Mouse (Mus musculus): ENCODE results near the gene Rsph6a. TPM values are rescaled to one million over a fixed set of nuclear protein-coding genes. Genes with fewer than 3 reads are reported as not detected.
"Not testable (repeated sequence)": the region's sequence is repeated elsewhere in the genome, so short reads cannot be mapped to it uniquely, and the experiment has no call there.

Rsph6a gene
- polyA plus RNA-seq, 3 experiments from 2014 or later = not detected

DNA sequence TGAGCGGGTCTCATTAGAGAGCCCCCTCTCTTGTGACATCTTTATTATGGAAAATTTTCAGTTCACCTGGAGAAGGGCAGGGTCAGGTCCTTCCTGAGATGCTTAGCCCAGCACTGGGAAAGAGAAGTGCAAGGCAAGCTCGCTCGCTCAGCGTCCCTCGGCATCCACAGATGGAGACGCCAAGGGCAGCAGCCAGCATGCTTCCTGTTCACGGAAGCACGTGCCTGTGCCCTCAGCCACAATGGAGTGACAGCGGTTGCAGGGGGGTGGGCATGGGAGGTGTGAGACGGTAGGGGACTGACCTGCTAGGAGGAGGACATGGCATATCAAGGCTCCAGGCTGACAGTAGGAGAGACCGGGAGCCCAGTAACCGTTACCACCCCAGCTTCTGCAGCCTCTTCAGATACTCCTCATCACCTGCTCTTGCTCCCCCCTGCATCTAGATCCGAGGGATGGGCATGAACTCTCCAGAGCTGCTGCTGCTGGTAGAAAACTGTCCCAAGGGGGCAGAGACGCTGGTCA lies 6.4 kb upstream of the Rsph6a start:
- ATAC-seq = no peak

DNA sequence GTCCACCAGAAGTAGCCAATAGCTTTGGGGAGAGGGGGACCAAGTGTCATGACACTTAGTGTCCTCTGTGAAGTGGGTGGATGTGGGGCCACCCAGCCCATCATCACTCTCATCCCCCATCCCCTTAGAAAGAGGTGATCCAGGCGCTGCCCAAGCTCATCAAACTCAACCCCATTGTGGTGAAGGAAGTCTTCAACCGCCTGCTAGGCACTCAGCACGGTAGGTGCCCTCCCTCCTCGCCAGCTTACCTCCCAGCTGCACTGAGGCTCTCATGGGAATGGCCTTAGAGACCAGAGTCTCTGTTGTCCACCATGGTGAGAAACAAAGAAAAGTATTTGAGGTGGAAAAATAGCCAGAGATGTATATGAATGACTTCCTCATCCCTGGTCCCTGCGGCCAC lies 5.2 kb upstream of the Rsph6a start:
- no peak for ATAC-seq

DNA sequence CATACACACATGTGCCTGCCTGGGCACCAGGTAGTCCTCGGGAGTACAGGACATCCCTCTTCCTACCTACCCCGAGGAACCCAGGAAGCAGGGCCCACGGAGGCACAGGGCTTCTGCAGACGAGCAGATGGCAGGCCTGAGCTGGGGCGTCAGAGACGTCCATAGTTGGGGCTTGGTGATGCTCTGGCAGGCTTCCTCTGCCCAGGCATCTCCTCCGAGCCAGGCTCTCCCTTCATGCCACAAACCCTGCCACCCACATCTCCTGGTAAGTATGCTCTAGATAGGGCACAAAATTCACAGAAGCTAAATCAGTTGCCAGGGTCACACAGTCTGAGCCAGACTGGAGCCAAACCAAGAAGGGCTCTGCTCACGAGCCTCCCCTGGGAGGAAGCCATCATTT lies 4.3 kb upstream of the Rsph6a start:
- no peak for ATAC-seq

DNA sequence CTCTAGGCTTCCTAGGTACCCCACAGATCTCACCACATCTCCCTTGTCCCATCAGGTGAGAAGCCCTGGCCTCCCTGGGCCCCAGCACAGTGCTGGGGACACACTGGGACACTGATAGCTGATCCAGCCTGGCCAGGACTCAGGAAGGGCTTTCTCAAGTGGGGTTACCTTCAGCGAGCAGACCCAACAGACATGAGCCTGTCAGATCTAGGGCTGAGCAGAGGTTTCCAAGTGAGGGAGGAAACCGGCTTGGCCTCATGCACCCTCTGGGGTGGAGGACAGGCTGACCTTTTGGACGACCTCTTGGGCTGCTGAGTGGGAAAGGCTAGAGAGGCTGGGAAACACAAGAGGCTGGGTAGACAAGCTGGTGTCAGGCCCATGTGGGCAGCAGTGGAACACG lies 3.3 kb upstream of the Rsph6a start:
- ATAC-seq = no peak

DNA sequence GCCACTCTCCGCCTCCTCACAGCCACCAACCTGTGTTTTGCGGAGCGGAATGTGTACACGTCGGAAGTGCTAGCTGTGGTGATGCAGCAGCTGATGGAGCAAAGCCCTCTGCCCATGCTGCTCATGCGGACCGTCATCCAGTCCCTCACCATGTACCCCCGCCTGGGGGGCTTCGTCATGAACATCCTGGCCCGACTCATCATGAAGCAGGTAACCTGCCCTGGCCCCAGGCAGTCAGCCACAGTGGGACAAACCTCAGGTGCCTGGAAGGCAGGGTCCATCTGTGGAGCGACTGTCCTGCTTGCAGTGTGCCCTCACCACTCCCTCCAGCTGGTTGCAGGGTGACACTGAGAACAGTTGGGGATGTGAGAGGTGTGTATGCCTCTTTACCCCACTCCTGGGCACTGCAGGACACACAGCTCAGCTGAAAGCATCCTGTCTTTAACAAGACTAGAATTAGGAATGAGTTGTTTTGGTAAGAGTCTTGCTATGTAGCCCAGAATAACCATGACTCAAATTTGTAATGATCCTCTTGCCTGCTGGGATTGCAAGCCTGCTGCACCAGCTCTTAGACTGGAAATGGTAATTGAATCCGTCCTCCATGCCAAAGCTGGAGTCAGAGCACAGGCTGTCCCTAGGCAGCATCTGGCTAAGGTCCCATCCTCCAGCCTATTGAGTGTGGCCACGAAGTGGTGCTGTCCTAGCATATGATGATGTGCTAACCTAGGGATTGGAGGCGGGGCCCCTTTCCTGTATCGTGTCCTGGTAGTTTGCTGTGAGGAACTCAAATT lies 1.9 kb upstream of the Rsph6a start:
- no peak for ATAC-seq

DNA sequence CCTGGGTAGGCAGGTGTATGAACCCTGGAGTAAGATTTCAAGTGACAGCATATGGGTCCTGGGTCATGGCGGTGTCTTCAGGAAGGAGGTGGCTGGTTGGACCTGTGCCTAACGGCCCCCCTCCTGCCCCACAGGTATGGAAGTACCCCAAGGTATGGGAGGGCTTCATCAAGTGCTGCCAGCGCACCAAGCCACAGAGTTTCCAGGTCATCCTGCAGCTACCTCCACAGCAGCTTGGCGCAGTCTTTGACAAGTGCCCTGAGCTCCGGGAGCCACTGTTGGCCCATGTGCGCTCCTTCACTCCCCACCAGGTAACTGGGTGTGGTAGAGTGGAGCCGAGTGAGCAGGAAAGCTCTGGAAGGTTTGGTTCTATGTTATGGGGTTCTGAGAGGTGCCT lies 1.4 kb upstream of the Rsph6a start:
- no peak for ATAC-seq

DNA sequence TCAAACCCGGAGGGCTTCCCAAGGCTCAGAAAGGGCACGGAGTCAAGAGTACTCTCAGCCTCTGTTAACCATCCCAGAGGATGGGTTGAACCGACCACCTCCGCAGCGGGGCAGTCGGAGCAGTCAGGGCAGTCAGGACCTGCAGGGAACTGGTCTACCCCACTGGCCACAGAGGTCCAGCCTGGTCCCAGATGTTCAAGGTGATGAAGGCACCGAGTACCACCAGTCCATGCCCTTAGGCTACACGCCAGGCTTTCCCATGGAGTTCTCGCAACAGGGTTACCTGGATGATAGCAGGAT lies 237 bp downstream of the Rsph6a start:
- ATAC-seq = no peak

DNA sequence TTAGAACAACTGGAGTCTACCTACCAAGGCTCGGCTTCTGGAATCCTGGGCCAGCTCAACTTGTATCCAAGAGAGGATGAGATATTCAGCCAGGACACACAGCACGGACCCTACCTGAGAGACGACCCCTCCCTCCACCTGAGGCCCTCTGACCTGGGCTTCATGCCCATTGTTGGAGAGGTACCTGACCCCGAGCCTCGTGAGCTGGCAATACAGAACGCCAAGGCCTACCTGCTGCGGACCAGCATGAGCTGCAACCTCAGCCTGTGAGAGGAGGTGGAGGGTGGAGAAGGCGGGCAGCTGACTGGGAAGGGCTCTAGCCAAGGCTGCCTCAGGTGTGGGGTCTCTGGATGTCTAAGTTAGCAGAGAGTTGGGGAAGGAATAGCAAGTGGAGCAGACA lies 618 bp downstream of the Rsph6a start:
- ATAC-seq = no peak

DNA sequence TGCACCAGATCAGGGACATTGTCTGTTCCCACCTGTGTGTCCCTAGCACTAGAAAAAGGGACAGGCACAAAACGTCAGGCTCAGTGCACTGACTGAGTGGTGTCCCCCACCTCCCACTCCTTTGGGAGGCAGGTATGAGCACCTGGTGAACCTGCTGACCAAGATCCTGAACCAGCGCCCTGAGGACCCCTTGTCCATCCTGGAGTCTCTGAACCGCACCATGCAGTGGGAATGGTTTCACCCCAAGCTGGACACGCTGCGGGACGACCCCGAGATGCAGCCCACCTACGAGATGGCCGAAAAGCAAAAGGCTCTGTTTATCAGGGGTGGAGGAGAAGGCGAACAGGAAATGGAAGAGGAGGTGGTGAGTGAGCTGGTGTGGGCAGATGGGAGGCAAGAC lies 2.9 kb downstream of the Rsph6a start:
- no peak for ATAC-seq

DNA sequence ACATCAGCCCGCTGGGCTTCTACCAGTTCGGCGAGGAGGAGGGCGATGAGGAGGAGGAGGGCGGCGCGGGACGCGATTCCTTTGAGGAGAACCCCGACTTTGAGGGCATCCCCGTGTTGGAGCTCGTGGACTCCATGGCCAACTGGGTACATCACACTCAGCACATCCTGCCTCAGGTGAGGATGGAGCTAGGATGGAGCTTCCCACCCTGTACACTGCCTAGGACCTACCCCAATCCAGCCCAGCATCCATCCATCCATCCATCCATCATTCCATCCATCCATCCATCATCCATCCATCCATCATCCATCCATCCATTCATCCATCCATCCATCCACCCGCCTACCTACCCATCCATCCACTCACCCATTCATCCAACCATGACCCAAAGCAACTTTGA lies 11.4 kb downstream of the Rsph6a start:
- no peak for ATAC-seq

DNA sequence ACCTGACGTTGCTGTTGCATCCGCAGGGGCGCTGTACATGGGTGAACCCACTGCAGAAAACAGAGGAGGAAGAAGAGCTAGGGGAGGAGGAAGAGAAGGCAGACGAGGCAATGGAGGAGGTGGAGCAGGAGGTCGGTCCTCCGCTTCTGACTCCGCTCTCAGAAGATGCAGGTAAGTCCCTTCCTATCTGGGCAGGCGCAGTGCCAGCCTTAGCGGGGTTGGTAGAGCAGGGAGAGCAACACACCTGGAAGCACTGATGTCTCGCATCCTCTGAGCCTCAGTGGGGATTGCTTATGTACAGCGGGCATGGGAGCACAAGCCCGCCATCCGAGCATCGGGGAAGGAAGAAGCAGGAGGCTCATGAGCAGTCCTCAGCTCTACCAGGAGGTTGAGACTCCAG lies 12.6 kb downstream of the Rsph6a start:
- no peak for ATAC-seq

DNA sequence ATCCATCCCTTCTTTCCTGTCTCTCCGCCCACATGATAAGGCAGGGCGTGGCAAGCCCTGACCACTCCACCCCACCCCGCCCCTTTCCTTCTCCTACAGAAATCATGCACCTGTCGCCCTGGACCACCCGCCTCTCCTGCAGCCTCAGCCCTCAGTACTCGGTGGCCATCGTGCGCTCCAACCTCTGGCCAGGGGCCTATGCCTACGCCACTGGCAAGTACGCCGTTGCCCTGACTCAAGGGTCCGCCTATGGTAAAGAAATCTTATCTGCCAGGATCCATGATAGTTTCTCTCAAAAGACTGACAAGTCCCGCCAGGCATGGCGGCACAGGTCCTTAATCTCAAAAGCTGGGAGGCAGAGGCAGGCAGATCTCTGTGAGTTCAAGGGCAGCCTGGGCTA lies 13.4 kb downstream of the Rsph6a start:
- ATAC-seq = no peak

DNA sequence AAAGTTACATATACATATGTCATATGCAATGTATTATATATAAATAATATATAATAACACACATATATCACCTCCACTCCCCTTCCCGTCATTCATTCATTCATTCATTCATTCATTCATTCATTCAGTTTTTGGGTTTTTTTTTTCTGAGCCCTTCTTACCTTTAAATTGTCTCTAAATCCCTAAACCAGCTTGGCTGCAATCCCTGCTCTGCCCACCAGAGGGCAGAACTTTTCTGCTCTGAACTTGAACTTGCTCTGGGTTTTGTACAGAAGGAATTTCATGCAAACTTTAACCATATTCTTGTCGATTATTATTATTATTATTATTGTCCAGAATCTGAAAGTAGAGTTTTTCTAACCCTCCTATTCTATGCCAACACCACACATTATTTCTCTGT lies 14.2 kb downstream of the Rsph6a start:
- no peak for ATAC-seq

DNA sequence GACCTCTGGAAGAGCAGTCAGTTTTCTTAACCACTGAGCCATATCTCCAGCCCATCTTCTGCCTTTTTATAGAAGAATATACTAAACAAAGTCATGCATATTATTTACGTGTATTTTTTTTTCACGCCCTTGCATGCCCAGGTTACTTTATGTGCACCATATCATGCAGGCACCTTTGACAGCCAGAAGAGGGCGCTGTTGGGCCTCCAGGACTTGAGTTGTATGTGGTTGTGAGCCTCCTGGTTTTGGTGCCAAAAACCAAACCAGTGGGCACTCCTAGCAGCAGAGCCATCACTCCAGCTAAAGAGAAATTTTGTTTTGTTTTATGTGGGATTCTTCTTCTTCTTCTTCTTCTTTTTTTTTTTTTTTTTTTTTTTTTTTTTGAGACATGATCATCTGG lies 15.0 kb downstream of the Rsph6a start:
- no peak for ATAC-seq

DNA sequence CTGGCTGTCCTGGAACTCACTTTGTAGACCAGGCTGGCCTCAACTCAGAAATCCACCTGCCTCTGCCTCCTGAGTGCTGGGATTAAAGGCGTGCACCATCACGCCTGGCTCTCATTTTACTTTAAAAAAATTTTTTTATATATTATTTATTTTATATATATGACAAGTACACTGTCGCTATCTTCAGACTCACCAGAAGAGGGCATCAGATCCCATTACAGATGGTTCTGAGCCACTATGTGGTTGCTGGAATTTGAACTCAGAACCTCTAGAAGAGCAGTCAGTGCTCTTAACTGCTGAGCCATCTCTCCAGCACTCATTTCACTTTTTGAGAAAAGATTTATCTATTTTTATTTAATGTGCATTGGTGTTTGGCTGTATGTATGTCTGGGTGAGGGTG lies 16.5 kb downstream of the Rsph6a start:
- not testable (repeated sequence) for ATAC-seq

DNA sequence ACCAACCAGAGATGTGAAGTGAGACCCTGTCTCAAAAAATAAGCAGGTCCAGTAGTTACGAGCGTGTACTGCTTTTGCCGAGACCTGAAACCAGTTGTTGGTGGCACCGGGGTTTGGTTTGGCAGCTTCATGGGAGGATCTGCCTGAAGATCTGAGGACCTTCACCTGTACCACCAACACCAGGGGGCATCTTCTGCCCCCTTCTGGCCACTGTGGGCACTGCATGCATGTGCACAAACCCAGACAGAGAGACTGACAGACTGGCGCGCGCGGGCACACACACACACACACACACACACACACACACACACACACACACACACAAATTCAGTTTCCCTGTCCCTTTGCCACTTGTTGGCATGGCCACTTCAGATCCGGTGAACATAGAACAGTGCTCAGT lies 19.0 kb downstream of the Rsph6a start:
- ATAC-seq = no peak

DNA sequence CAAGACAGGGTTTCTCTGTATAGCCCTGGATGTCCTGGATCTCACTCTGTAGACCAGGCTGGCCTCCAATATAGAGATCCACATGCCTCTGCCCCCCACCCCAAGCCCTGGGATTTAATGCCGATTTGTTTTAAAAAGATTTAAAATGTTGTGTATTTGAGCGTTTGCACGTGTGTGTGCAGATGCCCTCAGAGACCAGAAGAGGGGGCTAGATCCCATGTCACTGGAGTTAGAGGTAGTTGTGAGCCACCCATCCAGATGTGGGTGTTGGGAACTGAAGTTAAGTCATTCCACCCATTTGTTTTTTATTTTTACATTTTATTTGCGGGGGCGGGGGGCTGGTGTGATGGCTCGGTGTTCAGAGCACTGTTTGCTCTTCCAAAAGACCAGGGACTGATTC lies 20.0 kb downstream of the Rsph6a start:
- ATAC-seq = no peak

DNA sequence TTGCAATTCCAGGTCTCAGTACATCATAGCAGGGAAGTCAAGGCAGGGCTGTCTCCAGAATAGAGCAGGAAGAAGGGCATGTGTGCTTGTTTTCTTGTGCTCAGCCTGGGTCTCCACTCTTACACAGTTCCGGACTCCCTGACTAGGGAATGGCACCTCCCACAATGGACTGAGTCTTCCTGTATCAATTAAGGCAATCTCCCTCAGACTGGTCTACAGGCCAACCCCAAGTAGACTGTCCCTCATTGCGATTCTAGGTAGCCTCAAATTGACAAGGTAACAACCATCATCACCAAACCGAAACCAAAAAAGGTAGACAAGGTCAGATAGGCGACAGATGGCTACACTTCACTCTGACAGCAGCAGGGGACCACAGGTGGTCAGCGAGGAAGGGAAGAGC lies 20.7 kb downstream of the Rsph6a start:
- no peak for ATAC-seq

DNA sequence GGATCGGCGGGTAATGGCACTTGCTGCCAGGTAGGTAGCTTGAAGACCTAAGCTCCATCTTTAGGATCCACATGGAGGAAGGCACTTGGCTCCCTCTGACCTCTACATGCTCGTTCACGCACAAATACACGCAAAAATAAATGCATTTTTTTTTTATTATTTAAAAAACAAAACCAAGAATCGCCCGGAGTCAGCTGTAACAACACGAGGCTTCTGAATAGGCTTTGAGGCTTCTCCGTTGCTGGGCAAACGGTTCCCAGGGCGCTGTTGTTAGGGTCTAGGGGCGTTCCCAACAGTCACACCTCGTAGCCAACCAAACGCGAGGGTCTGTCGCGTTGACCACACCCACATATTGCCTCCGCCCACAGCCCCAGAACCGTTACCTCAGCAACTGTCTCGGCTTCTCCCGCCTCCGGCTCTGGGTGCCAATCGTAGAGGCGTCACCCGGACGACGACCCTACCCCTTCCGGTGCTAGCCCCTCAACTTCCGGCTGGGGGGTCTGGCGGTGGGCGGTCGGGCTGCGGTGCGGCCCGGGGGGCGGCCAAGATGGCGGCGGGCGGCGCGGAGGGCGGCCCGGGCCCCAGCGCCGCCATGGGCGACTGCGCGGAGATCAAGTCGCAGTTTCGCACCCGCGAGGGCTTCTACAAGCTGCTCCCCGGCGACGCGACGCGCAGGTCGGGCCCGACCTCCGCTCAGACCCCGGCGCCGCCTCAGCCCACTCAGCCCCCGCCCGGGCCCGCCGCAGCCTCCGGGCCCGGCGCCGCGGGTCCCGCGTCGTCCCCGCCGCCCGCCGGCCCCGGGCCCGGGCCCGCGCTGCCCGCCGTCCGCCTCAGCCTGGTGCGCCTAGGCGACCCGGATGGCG lies 21.5 kb downstream of the Rsph6a start, which contains the start of gene Dmwd:
TSS of gene Dmwd (plus strand) at position 505 of the 863 bp plus-strand sequence.
- peak; percentile 44 for ATAC-seq

DNA sequence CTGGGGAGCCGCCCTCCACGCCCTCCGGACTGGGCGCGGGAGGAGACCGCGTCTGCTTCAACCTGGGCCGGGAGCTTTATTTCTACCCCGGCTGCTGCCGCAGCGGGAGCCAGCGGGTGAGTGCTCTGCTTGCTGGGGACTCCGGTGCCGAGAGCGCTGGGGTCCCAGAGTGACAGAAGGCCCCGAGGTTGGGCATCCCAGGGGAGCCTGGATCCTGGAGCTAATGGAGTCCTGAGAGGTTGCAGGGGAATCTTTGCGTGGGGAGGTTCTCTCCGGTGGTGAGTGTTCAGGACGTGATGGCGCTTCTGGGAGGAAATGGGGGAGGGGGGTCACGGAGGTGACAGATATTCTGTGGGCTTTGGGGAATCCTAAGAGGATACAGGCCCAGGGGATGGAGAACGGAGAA lies 22.1 kb downstream of the Rsph6a start:
- ATAC-seq = peak; percentile 30

DNA sequence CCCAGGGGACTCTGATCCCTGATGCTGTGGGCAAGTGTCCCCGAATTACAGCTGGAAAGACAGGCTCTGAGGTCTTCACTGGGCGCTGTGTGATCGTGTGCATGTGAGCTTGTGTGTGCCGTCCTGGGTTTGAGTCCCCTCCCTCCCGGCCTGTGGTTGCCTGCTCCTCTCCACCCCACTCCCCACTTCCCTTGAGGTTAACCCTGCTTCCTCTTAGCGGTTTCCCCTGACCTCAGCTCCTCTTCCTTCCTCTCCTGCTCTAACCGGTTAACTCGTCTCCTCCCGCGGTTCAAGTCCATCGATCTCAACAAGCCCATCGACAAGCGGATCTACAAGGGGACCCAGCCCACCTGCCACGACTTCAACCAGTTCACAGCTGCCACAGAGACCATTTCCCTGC lies 23.3 kb downstream of the Rsph6a start:
- peak; percentile 76 for ATAC-seq

DNA sequence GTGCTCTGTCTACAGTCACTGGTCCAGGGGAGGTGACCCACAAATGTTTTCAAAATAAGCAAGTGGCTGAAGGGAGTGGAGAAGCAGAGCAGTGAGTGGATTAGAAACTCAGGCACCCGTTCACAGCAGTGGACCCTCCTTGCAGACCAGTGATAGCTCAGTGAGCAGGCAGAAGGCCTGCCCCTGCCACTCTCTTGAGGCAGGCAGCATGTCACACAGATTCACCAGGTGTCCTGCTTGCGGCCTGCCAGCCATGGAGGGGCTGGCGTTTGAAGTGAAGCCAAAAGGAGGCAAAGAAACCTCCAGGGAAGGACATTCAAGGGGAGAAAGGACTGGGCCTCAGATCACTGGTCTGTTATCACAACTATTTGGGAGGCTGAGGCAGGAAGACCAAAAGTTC lies 24.2 kb downstream of the Rsph6a start:
- no peak for ATAC-seq

DNA sequence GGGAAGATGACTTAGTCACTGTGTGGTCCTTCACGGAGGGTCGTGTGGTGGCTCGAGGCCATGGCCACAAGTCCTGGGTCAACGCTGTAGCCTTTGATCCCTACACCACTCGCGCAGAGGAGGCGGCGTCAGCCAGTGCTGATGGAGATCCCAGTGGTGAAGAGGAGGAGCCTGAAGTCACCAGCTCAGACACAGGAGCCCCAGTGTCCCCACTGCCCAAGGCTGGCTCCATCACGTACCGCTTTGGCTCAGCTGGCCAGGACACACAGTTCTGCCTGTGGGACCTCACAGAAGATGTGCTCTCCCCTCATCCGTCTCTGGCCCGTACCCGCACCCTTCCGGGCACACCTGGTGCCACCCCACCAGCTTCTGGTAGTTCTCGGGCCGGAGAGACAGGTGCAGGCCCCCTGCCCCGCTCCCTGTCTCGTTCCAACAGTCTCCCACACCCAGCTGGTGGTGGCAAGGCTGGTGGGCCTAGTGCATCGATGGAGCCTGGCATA lies 26.0 kb downstream of the Rsph6a start:
- ATAC-seq = no peak

DNA sequence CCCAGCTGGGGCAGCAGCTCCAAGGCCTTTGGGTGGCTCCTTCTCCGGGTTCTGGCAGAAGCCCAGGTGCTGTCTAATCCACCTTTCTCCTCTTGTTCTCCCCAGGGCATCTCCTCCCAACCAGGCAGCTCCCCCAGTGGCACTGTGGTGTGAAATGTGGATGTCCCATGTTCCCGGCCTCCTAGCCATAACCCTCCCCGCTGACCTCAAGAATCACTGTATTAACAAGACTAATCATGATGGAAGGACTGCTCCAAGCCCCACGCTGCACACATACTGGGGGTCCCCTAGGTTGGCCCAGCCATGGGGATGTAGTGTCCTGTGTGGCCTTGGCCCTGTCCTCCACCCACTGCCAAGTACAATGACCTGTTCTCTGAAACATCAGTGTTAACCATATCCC lies 27.7 kb downstream of the Rsph6a start:
- ATAC-seq = no peak
